Comparison of ENCODE assay signal across 9 mouse cellular contexts in the genomic region with DNA sequence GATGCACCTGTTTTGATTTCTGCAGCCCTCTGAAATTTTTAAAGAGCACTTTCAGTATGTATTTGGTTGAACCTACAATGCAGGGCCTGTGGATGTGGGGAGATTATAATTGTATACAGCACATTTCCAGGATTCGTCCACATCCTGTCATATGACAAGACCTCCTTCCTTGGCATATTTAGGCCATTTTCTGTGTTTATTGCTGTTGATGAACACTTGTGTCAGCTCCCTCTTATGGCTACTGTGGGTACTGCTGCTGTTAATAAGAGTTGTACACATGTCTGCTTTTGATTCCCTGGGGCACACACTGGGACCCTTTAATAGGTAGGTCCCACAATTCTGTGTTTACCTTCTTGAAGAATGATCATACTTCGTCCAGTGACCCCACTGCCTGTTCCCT. TPM values are rescaled to one million over a fixed set of nuclear protein-coding genes. Genes with fewer than 3 reads are reported as not detected.
A peak's percentile ranks its signal among the peaks of the same experiment; 100 is the strongest.
DNase-seq lines count a peak whose midpoint lies in the region; ATAC-seq and TF ChIP-seq lines count a peak whose summit lies in the region.
"Had no signal": no experiment of that assay in that cellular context is flagged by ENCODE, and none has a peak within 500 bp of the region (broad histone marks: within the 10 kb centered on the region; RNA-seq: fewer than 3 reads in every experiment).

No protein-coding gene starts in this region.

- ATAC-seq in granulocyte monocyte progenitor cell, adult 5-6 weeks (replicated peaks; ENCODE audit: poor library complexity, severe bottlenecking), result peak; percentile 63
- ATAC-seq in forebrain, embryonic 12.5 days (ENCODE audit: low FRiP score), result no peak

- peaks cover 0 to under 1% of the 10 kb centered on the region in 2 experiments; a peak in 1 of 4 replicates for H3K4me1 ChIP-seq in ES-E14 (ENCODE audit: control insufficient read depth in 2 of 2, insufficient read depth in 2 of 2, low read length in 2 of 2, poor library complexity in 1 of 2)
- no peaks in the 10 kb centered on the region for H3K4me1 ChIP-seq in forebrain, embryonic 12.5 days
- H3K4me1 ChIP-seq: embryonic facial prominence, embryonic 13.5 days had no signal

- in situ Hi-C loops in ES-E14 (cut with MboI; ENCODE audit: low sequenced_read_pairs in 2 of 2, unreplicated experiment in 2 of 2), result no loop called here

- H3K27ac ChIP-seq in ES-E14 (ENCODE audit: insufficient read depth, low read depth, low read length, poor library complexity, severe bottlenecking), result no peak overlapping the region
- H3K27ac ChIP-seq in forebrain, embryonic 12.5 days, result no peak overlapping the region
- H3K27ac ChIP-seq: embryonic facial prominence, embryonic 13.5 days had no signal

- no peak overlapping the region for H3K4me3 ChIP-seq in ES-E14 (ENCODE audit: insufficient read depth in 1 of 2, low read depth in 1 of 2, low read length in 2 of 2, poor library complexity in 1 of 2, severe bottlenecking in 1 of 2)
- no peak overlapping the region for H3K4me3 ChIP-seq in forebrain, embryonic 12.5 days (replicated peaks)
- H3K4me3 ChIP-seq: embryonic facial prominence, embryonic 13.5 days had no signal

- H3K36me3 ChIP-seq in ES-E14 (ENCODE audit: control insufficient read depth, insufficient read depth, low read length, poor library complexity, severe bottlenecking), result no peaks in the 10 kb centered on the region
- no peaks in the 10 kb centered on the region for H3K36me3 ChIP-seq in forebrain, embryonic 12.5 days (replicated peaks)
- H3K36me3 ChIP-seq: embryonic facial prominence, embryonic 13.5 days had no signal

- no peaks in the 10 kb centered on the region for H3K9me3 ChIP-seq in ES-E14 (ENCODE audit: control insufficient read depth, insufficient read depth, low read depth, low read length)
- H3K9me3 ChIP-seq in forebrain, embryonic 12.5 days, result no peaks in the 10 kb centered on the region
- H3K9me3 ChIP-seq: embryonic facial prominence, embryonic 13.5 days had no signal

- DNase-seq in kidney, adult 11 months, result peak; percentile 18
- DNase-seq in kidney, adult 18-20 months, result no peak
- DNase-seq in B cell, adult 2 months, result peak; percentile 65 to 74
- DNase-seq in ES-E14 (ENCODE audit: low read depth, low spot score), result peak; percentile 58
- DNase-seq in retina, embryonic 14.5 days (ENCODE audit: low spot score), result peak; percentile 82
- DNase-seq in frontal cortex, postnatal 25 days (ENCODE audit: low spot score in 2 of 2), result no peak

- 62% methylated on average over 2 of the region's 2 CpGs for WGBS in forebrain, embryonic 12.5 days

- H3K4me2 ChIP-seq in forebrain, embryonic 12.5 days, result no peak overlapping the region
- H3K4me2 ChIP-seq: embryonic facial prominence, embryonic 13.5 days had no signal

- H3K9ac ChIP-seq in ES-E14 (ENCODE audit: insufficient read depth, low read depth, low read length, poor library complexity, severe bottlenecking), result no peak overlapping the region
- H3K9ac ChIP-seq in forebrain, embryonic 12.5 days, result no peak overlapping the region
- H3K9ac ChIP-seq: embryonic facial prominence, embryonic 13.5 days had no signal

- H3K27me3 ChIP-seq in forebrain, embryonic 12.5 days, result no peaks in the 10 kb centered on the region

TF ChIP-seq in ES-E14, 5 proteins besides CTCF, POLR2A, EP300 and RAD21:
- no peak for TF ChIP-seq HCFC1 (IDR thresholded peaks at IDR 0.05; ENCODE audit: borderline replicate concordance, insufficient read depth, low read length)
- no peak for TF ChIP-seq ZNF384 (IDR thresholded peaks at IDR 0.05; ENCODE audit: low read depth, low read length)
- TF ChIP-seq ZC3H11A (IDR thresholded peaks at IDR 0.05; ENCODE audit: borderline replicate concordance, low read depth, low read length), result no peak
- no peak for TF ChIP-seq MAFK (IDR thresholded peaks at IDR 0.05; ENCODE audit: insufficient read depth, low read depth, low read length)
- TF ChIP-seq CHD2 (IDR thresholded peaks at IDR 0.05; ENCODE audit: low read depth, low read length), result no peak

RNA-seq across cellular contexts. Expression of a gene that starts 22.9 kb away (rescaled TPM):
- total RNA-seq in ES-E14 (2012; rRNA removed), result 1.9 and 2.1 TPM in 2 replicates
- total RNA-seq in granulocyte monocyte progenitor cell, adult 5-6 weeks (2014; fragmentation: Nextera tagmentation), result 0.62 TPM in 1 of 2 replicates, not detected in the other
- 0.39 and 0.72 TPM in 2 replicates for total RNA-seq in granulocyte monocyte progenitor cell, adult 5-6 weeks (2017)
- 76.8 and 81.0 TPM in 2 replicates for polyA plus RNA-seq in forebrain, embryonic 12.5 days (2016; fragmentation: Nextera tagmentation; extraction: Ambion mirVana)

RNA-seq across cellular contexts. Expression of a gene that starts 39.0 kb away (rescaled TPM):
- 11.1 and 17.0 TPM in 2 replicates for total RNA-seq in ES-E14 (2012; rRNA removed)
- 14.6 and 20.2 TPM in 2 replicates for total RNA-seq in granulocyte monocyte progenitor cell, adult 5-6 weeks (2014; fragmentation: Nextera tagmentation)
- total RNA-seq in granulocyte monocyte progenitor cell, adult 5-6 weeks (2017), result 14.7 and 16.4 TPM in 2 replicates
- polyA plus RNA-seq in forebrain, embryonic 12.5 days (2016; fragmentation: Nextera tagmentation; extraction: Ambion mirVana), result 0.62 and 1.0 TPM in 2 replicates

RNA-seq across cellular contexts. Expression of a gene that starts 53.6 kb away (rescaled TPM):
- 50.9 and 60.9 TPM in 2 replicates for total RNA-seq in ES-E14 (2012; rRNA removed)
- total RNA-seq in granulocyte monocyte progenitor cell, adult 5-6 weeks (2014; fragmentation: Nextera tagmentation), result 58.5 and 79.5 TPM in 2 replicates
- 33.7 and 81.1 TPM in 2 replicates for total RNA-seq in granulocyte monocyte progenitor cell, adult 5-6 weeks (2017)
- 106 and 111 TPM in 2 replicates for polyA plus RNA-seq in forebrain, embryonic 12.5 days (2016; fragmentation: Nextera tagmentation; extraction: Ambion mirVana)

RNA-seq across cellular contexts. Expression of a gene that starts 56.8 kb away (rescaled TPM):
- 0.45 and 1.1 TPM in 2 replicates for total RNA-seq in ES-E14 (2012; rRNA removed)
- total RNA-seq in granulocyte monocyte progenitor cell, adult 5-6 weeks (2014; fragmentation: Nextera tagmentation), result not detected in 2 replicates
- total RNA-seq in granulocyte monocyte progenitor cell, adult 5-6 weeks (2017), result not detected in 2 replicates
- not detected in 2 replicates for polyA plus RNA-seq in forebrain, embryonic 12.5 days (2016; fragmentation: Nextera tagmentation; extraction: Ambion mirVana)

Comparison
In these comparisons a context has a peak if more than half of its experiments do, and no peak if none do; other contexts are left out.
1. DNase-seq: peak in kidney, adult 11 months (single experiment), B cell, adult 2 months (2 of 2), ES-E14 (single experiment) and retina, embryonic 14.5 days (single experiment); none in kidney, adult 18-20 months (single experiment) and frontal cortex, postnatal 25 days (0 of 2).